Mouse (Mus musculus): ENCODE measurements at regions not wholly inside any gene's neighbourhood (a gene's known extent, or its start where the extent isn't known, plus 50 kb on each side); places are given as distances from the start of the nearest gene placed in this dataset.

- dilution Hi-C loops (cut with MboI; ENCODE audit: extremely low pct_ligation_motif_present, extremely low pct_unique_long_range_greater_than_20kb, low sequenced_read_pairs): no loop called here
- in situ Hi-C loops (cut with MboI; ENCODE audit: low pct_ligation_motif_present, low pct_unique_long_range_greater_than_20kb, low sequenced_read_pairs): no loop called here
- no peak for DNase-seq (ENCODE audit: extremely low read depth)
Observed at GRCm38 (mm10) chr11:71912626-71913025, 124.7 kb downstream of the Aipl1 start.

GRCm38 (mm10) chr11:71911284-71911683, 126.0 kb downstream of the Aipl1 start:
- Histone ChIP-seq H3K79me2 (replicated peaks; ENCODE audit: control insufficient read depth, extremely low read depth, insufficient read depth, poor library complexity, severe bottlenecking) (no peaks in the 10 kb centered on the region), H3K27me3 (replicated peaks) (peaks cover 57% of the 10 kb centered on the region), H3K4me3 (replicated peaks in 1 of 3; ENCODE audit: low read depth in 2 of 3, low read length in 2 of 3, poor library complexity in 1 of 3) (no peak overlapping the region), H3K9ac (ENCODE audit: insufficient read depth, low read depth) (no peak overlapping the region), H3K4me1 (ENCODE audit: control insufficient read depth in 1 of 2, insufficient read depth in 2 of 2) (no peaks in the 10 kb centered on the region), H3K36me3 (replicated peaks in 1 of 2; ENCODE audit: control insufficient read depth in 1 of 2, insufficient read depth in 1 of 2, low read length in 1 of 2) (no peaks in the 10 kb centered on the region), H3K27ac (ENCODE audit: insufficient read depth, low read depth) (no peak overlapping the region), H3K9me3 (replicated peaks; ENCODE audit: low read length) (peaks cover 3% of the 10 kb centered on the region), H3K4me2 (ENCODE audit: insufficient read depth, low read depth, poor library complexity, severe bottlenecking) (no peak overlapping the region)
- in situ Hi-C loops (cut with MboI; ENCODE audit: low pct_ligation_motif_present, low pct_unique_long_range_greater_than_20kb, low sequenced_read_pairs) (no loop called here), dilution Hi-C loops (cut with MboI; ENCODE audit: extremely low pct_ligation_motif_present, extremely low pct_unique_long_range_greater_than_20kb, low sequenced_read_pairs) (no loop called here)
- TF ChIP-seq MAFK (IDR thresholded peaks at IDR 0.05; ENCODE audit: insufficient replicate concordance, low read length) (no peak), SMC3 (IDR thresholded peaks at IDR 0.05; ENCODE audit: low read depth, low read length) (peak; percentile 52), RAD21 (IDR thresholded peaks at IDR 0.05; ENCODE audit: low read depth, low read length) (peak; percentile 21), CTCF (conservative IDR thresholded peaks at IDR 0.05 in 1 of 2, IDR thresholded peaks at IDR 0.05 in 1 of 2; ENCODE audit: low read depth in 2 of 2, low read length in 2 of 2) (peak in 1 of 2 experiments; percentile 52; a peak in 2 of 4 replicates)
- DNase-seq (ENCODE audit: extremely low read depth): peak; percentile 5

More at GRCm38 (mm10) chr11:71912626-71913025, 124.7 kb downstream of the Aipl1 start:
- TF ChIP-seq MYC (IDR thresholded peaks at IDR 0.05; ENCODE audit: low read depth, low read length) (no peak), SIN3A (IDR thresholded peaks at IDR 0.05; ENCODE audit: low read length) (no peak), RAD21 (IDR thresholded peaks at IDR 0.05; ENCODE audit: low read depth, low read length) (no peak), ZKSCAN1 (IDR thresholded peaks at IDR 0.05; ENCODE audit: borderline replicate concordance, low read depth, low read length) (no peak), TBP (conservative IDR thresholded peaks at IDR 0.05; ENCODE audit: low read depth, low read length) (no peak), JUND (conservative IDR thresholded peaks at IDR 0.05; ENCODE audit: low read depth, low read length) (no peak)
- Histone ChIP-seq H3K4me1 (ENCODE audit: control insufficient read depth in 1 of 2, insufficient read depth in 2 of 2) (no peaks in the 10 kb centered on the region), H3K79me2 (replicated peaks; ENCODE audit: control insufficient read depth, extremely low read depth, insufficient read depth, poor library complexity, severe bottlenecking) (no peaks in the 10 kb centered on the region), H3K9me3 (replicated peaks; ENCODE audit: low read length) (peaks cover 3% of the 10 kb centered on the region), H3K4me2 (ENCODE audit: insufficient read depth, low read depth, poor library complexity, severe bottlenecking) (no peak overlapping the region), H3K36me3 (replicated peaks in 1 of 2; ENCODE audit: control insufficient read depth in 1 of 2, insufficient read depth in 1 of 2, low read length in 1 of 2) (no peaks in the 10 kb centered on the region), H3K4me3 (replicated peaks in 1 of 3; ENCODE audit: low read depth in 2 of 3, low read length in 2 of 3, poor library complexity in 1 of 3) (no peak overlapping the region), H3K27me3 (replicated peaks) (peaks cover 59% of the 10 kb centered on the region), H3K9ac (ENCODE audit: insufficient read depth, low read depth) (no peak overlapping the region), H3K27ac (ENCODE audit: insufficient read depth, low read depth) (no peak overlapping the region)

- Histone ChIP-seq H3K4me1 (ENCODE audit: control insufficient read depth in 1 of 2, insufficient read depth in 2 of 2) (no peaks in the 10 kb centered on the region; a peak in 1 of 4 replicates), H3K9me3 (replicated peaks; ENCODE audit: low read length) (peaks cover 3% of the 10 kb centered on the region), H3K79me2 (replicated peaks; ENCODE audit: control insufficient read depth, extremely low read depth, insufficient read depth, poor library complexity, severe bottlenecking) (no peaks in the 10 kb centered on the region), H3K36me3 (replicated peaks in 1 of 2; ENCODE audit: control insufficient read depth in 1 of 2, insufficient read depth in 1 of 2, low read length in 1 of 2) (no peaks in the 10 kb centered on the region), H3K9ac (ENCODE audit: insufficient read depth, low read depth) (no peak overlapping the region), H3K27me3 (replicated peaks) (peaks cover 50% of the 10 kb centered on the region), H3K4me3 (replicated peaks in 1 of 3; ENCODE audit: low read depth in 2 of 3, low read length in 2 of 3, poor library complexity in 1 of 3) (no peak overlapping the region), H3K4me2 (ENCODE audit: insufficient read depth, low read depth, poor library complexity, severe bottlenecking) (no peak overlapping the region), H3K27ac (ENCODE audit: insufficient read depth, low read depth) (no peak overlapping the region)
- TF ChIP-seq MAZ (IDR thresholded peaks at IDR 0.05; ENCODE audit: low read depth, low read length) (no peak), JUND (conservative IDR thresholded peaks at IDR 0.05; ENCODE audit: low read depth, low read length) (no peak), UBTF (IDR thresholded peaks at IDR 0.05; ENCODE audit: low read depth, low read length) (no peak), MAX (IDR thresholded peaks at IDR 0.05; ENCODE audit: low read length) (no peak), POLR2A (IDR thresholded peaks at IDR 0.05; ENCODE audit: low read depth, low read length) (no peak), MEF2A (IDR thresholded peaks at IDR 0.05; ENCODE audit: borderline replicate concordance, low read depth, low read length) (no peak), RCOR1 (conservative IDR thresholded peaks at IDR 0.05; ENCODE audit: low read depth, low read length) (no peak), ZC3H11A (IDR thresholded peaks at IDR 0.05; ENCODE audit: low read depth, low read length) (no peak), NELFE (IDR thresholded peaks at IDR 0.05; ENCODE audit: low read depth, low read length) (no peak)
- dilution Hi-C loops (cut with MboI; ENCODE audit: extremely low pct_ligation_motif_present, extremely low pct_unique_long_range_greater_than_20kb, low sequenced_read_pairs): no loop called here
- peak; percentile 7 for DNase-seq (ENCODE audit: extremely low read depth)
- in situ Hi-C loops (cut with MboI; ENCODE audit: low pct_ligation_motif_present, low pct_unique_long_range_greater_than_20kb, low sequenced_read_pairs): no loop called here
Observed at GRCm38 (mm10) chr11:71908616-71909015, 128.7 kb downstream of the Aipl1 start.

Data from CH12.LX (cell line).